In the genomic region with DNA sequence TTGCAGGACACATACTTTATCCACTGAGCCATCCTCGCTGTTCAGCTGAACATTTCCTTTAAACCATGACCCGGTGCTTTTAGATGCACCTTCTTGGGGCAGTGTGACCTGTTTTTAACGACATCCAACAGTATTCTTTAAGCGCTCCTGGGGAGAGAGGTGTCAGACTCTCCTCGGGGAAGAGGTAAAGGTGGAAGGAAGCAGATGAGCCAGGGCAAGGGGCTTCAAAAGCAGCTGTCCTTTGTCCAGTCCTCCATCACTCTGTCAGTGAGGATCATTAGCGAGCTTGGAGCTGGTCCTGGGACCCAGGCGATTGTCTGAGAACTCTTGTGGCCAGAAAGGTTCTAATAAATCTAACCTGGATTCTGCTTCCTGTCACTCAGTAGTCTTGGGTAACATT, we compare ENCODE assay signal across 14 mouse cellular contexts.
DNase-seq lines count a peak whose midpoint lies in the region; ATAC-seq and TF ChIP-seq lines count a peak whose summit lies in the region.
"Had no signal": no experiment of that assay in that cellular context is flagged by ENCODE, and none has a peak within 500 bp of the region (broad histone marks: within the 10 kb centered on the region; RNA-seq: fewer than 3 reads in every experiment).

No protein-coding gene starts in this region.

- peak overlapping the region; percentile 96 for H3K27ac ChIP-seq in midbrain, embryonic 10.5 days (replicated peaks)
- H3K27ac ChIP-seq in midbrain, postnatal 0 days (ENCODE audit: low read depth, low read length): no peak overlapping the region
- H3K27ac ChIP-seq in forebrain, embryonic 15.5 days (replicated peaks): 0 out of 2 replicates have a peak overlapping the region, but pooled peaks have one; percentile 79
- H3K27ac ChIP-seq in midbrain, embryonic 13.5 days: peak overlapping the region; percentile 93

- WGBS in midbrain, embryonic 10.5 days: 35% methylated on average over 7 of the region's 7 CpGs
- 45% methylated on average over 7 of the region's 7 CpGs for WGBS in midbrain, postnatal 0 days
- 21% methylated on average over 7 of the region's 7 CpGs for WGBS in forebrain, embryonic 15.5 days
- WGBS in midbrain, embryonic 13.5 days: 28% methylated on average over 7 of the region's 7 CpGs

- no peak for TF ChIP-seq CTCF in midbrain, postnatal 0 days (IDR thresholded peaks at IDR 0.05)

- no peak overlapping the region for H3K9ac ChIP-seq in midbrain, postnatal 0 days (replicated peaks; ENCODE audit: low read length, poor library complexity, severe bottlenecking)
- no peak overlapping the region for H3K9ac ChIP-seq in forebrain, embryonic 15.5 days (replicated peaks)
- no peak overlapping the region for H3K9ac ChIP-seq in midbrain, embryonic 13.5 days (replicated peaks)
- H3K9ac ChIP-seq: liver, postnatal 0 days had no signal

- ATAC-seq in midbrain, postnatal 0 days (ENCODE audit: low FRiP score): no peak
- no peak for ATAC-seq in forebrain, embryonic 15.5 days (replicated peaks)
- no peak for ATAC-seq in midbrain, embryonic 13.5 days
- ATAC-seq: liver, postnatal 0 days had no signal

- 0 out of 2 replicates have a peak, but pooled peaks cover 8% of the 10 kb centered on the region for H3K27me3 ChIP-seq in midbrain, embryonic 10.5 days (ENCODE audit: low read depth, poor library complexity, severe bottlenecking)
- no peaks in the 10 kb centered on the region for H3K27me3 ChIP-seq in midbrain, postnatal 0 days (ENCODE audit: insufficient read depth, low read length)
- H3K27me3 ChIP-seq in forebrain, embryonic 15.5 days: no peaks in the 10 kb centered on the region
- no peaks in the 10 kb centered on the region for H3K27me3 ChIP-seq in midbrain, embryonic 13.5 days

- DNase-seq in midbrain, embryonic 10.5 days (ENCODE audit: low spot score): no peak
- no peak for DNase-seq in midbrain, postnatal 0 days (ENCODE audit: low spot score)
- no peak for DNase-seq in thymus, postnatal 14 days
- DNase-seq in layer of hippocampus, postnatal 36 days: no peak
- no peak for DNase-seq in ovary, postnatal 10 days (ENCODE audit: low spot score)
- DNase-seq: cerebellum, adult 2 months; heart, postnatal 4 days; kidney, adult 9 months; liver, postnatal 0 days; right cerebral cortex, postnatal 14 days had no signal

- no peaks in the 10 kb centered on the region for H3K36me3 ChIP-seq in midbrain, embryonic 10.5 days
- no peaks in the 10 kb centered on the region for H3K36me3 ChIP-seq in midbrain, postnatal 0 days (ENCODE audit: insufficient read depth, low read length)
- H3K36me3 ChIP-seq in forebrain, embryonic 15.5 days: no peaks in the 10 kb centered on the region
- H3K36me3 ChIP-seq in midbrain, embryonic 13.5 days: no peaks in the 10 kb centered on the region
- H3K36me3 ChIP-seq: heart, embryonic 10.5 days had no signal

- H3K4me2 ChIP-seq in midbrain, postnatal 0 days (ENCODE audit: low read depth, low read length, poor library complexity, severe bottlenecking): no peak overlapping the region
- no peak overlapping the region for H3K4me2 ChIP-seq in forebrain, embryonic 15.5 days (replicated peaks)
- 0 out of 2 replicates have a peak overlapping the region, but pooled peaks have one; percentile 46 for H3K4me2 ChIP-seq in midbrain, embryonic 13.5 days (replicated peaks)

- H3K4me3 ChIP-seq in midbrain, embryonic 10.5 days: no peak overlapping the region; the same call in 1 of the 2 replicates
- no peak overlapping the region for H3K4me3 ChIP-seq in midbrain, postnatal 0 days (ENCODE audit: low read depth, low read length)
- H3K4me3 ChIP-seq in forebrain, embryonic 15.5 days: no peak overlapping the region
- no peak overlapping the region for H3K4me3 ChIP-seq in midbrain, embryonic 13.5 days (replicated peaks)
- H3K4me3 ChIP-seq: megakaryocyte, embryonic 14.5 days had no signal

- H3K9me3 ChIP-seq in midbrain, embryonic 10.5 days (replicated peaks): no peaks in the 10 kb centered on the region; the same call in 1 of the 2 replicates
- H3K9me3 ChIP-seq in midbrain, postnatal 0 days (ENCODE audit: low read length): no peaks in the 10 kb centered on the region
- H3K9me3 ChIP-seq in forebrain, embryonic 15.5 days: no peaks in the 10 kb centered on the region
- H3K9me3 ChIP-seq in midbrain, embryonic 13.5 days: no peaks in the 10 kb centered on the region
- H3K9me3 ChIP-seq: heart, embryonic 10.5 days had no signal

- H3K4me1 ChIP-seq in midbrain, embryonic 10.5 days: peaks cover 58% of the 10 kb centered on the region
- H3K4me1 ChIP-seq in midbrain, postnatal 0 days (ENCODE audit: insufficient read depth, low read length): no peaks in the 10 kb centered on the region; the same call in 1 of the 2 replicates
- H3K4me1 ChIP-seq in forebrain, embryonic 15.5 days: peaks cover 19% of the 10 kb centered on the region
- peaks cover 30% of the 10 kb centered on the region for H3K4me1 ChIP-seq in midbrain, embryonic 13.5 days (replicated peaks)
- H3K4me1 ChIP-seq: megakaryocyte, embryonic 14.5 days had no signal
